Mouse (Mus musculus) cerebellum, adult 11-12 months (tissue): Measurements from ENCODE around the gene Micu1.

ENCODE experiments used
- DNase-seq: peaks from one replicate; pipeline ENCODE4 v3.0.0; 2022

The Micu1 gene

GRCm38 (mm10) chr10:59780698-59781097 lies 78.4 kb downstream of the Micu1 start:
- DNase-seq = no peak

DNA sequence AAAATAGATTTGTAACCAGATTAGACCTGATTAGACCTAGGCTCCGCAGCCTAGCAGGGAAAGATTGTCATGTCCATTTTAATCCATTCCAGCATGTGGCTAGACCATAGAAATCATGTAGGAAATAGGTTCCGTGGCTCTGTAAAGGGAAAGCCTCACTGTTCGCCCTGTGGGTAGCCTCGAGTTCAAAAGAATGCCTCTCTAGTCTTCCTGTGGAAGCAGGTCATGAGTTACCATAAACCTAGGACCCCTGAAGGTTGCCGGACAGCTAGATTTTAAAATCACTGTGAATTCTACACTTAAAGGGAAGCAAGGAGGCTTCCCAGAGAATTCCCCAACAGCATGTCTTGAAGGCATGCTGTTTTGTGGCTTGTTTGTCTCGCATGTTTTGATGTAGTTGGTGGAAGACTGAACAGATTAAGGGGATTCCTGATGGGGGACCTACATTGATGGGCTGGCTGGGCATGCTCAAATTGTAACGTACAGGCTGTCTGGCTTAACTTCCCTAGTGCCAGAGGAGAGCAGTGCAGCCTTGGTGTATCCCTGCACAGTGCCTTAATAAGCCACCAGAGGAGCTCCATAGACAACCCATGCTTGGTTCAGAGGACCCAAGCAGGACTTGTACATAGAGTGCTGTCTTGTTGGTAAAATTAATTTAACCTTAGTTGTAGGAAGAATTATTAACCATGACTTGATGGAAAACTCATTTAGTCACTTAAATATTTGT lies 79.1 kb downstream of the Micu1 start:
- DNase-seq = no peak

- DNase-seq = peak; percentile 90
Observed at GRCm38 (mm10) chr10:59784731-59785685, 82.7 kb downstream of the Micu1 start.

DNA sequence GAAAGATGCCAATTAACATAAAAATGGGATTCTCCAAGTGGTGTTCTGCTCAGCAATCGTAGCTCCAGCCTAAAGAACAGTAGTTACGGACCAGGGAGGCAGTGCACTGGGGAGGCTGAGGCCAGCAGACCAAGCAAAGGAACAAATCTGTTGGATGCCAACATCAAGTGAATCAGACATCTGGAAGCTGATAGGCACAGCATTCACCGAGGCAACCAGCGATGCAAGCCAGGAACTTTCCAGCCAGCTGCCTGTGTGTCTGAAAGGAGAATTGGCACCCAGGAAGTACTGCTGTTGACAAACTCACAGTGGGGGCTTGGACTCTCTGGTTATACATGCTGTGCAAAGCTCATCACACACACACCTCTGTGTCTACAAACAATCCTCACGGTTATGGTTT lies 84.0 kb downstream of the Micu1 start:
- DNase-seq = peak; percentile 25

GRCm38 (mm10) chr10:59787140-59787800 lies 85.0 kb downstream of the Micu1 start:
- no peak for DNase-seq

DNA sequence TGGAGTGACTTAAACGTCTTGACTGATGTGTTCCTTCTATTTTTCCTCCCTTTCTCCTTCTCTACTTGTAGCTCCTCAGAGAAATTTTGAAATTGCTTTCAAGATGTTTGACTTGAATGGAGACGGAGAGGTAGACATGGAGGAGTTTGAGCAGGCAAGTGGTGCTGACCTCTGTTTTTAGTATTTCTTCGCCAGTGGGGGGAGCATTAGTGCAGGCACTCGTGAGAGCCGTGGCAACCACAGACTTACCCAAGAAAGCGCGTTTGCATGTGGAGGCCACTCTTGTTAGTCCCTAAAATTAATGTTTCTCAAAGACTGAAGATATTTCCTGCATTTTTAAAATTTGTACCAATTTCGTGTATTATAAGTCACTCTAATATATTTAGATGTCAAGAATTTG lies 85.6 kb downstream of the Micu1 start:
- no peak for DNase-seq

DNA sequence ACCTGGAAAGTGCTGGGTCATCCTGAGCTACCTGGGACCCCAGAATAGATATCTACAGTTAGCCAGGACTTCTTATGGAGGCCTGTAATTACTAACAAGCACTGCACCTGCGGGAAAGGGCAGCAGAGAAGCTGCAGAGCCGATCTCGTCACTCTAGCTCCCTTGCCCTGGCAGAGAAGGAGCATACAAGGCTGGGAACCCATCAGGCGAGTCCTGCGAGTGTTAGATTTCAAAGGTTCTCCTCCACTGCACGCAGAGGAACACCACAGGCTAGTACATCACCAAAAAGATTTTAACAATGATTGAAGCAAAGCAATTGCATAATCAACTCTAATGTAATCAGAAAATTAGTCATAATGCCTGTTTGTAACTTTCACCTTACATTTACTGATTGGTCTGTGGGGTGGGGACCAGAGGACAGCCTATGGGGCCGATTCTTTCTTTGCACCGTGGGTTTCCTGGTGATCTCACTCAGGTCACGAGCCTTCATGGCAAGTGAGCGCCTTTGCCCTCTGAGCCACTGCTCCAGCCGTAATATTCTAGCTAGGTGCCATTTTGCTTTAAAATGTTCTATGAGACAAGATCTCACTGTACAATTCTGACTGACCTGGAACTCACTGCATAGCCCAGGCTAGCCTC lies 88.1 kb downstream of the Micu1 start:
- DNase-seq = no peak

DNA sequence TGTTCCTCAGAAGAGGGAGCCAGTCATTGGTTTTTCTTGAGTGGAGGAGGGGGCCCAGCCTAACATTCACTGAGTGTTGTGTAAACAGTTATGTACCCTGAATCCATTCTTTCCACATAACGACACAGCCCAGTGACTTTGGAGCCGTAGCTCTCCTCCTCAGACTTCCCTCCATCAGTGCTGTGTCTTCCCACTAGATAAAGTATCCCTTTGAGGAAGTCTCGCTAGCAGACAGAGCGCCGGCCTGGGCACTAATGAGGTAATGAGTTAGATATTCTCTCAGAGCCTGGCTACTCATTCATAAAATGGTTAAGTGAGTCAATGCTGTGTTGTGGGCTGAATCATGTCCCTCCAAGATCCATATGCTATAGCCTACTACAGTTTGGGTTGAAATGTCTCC lies 89.6 kb downstream of the Micu1 start:
- DNase-seq = no peak

GRCm38 (mm10) chr10:59792575-59793176 lies 90.4 kb downstream of the Micu1 start:
- DNase-seq = no peak

DNA sequence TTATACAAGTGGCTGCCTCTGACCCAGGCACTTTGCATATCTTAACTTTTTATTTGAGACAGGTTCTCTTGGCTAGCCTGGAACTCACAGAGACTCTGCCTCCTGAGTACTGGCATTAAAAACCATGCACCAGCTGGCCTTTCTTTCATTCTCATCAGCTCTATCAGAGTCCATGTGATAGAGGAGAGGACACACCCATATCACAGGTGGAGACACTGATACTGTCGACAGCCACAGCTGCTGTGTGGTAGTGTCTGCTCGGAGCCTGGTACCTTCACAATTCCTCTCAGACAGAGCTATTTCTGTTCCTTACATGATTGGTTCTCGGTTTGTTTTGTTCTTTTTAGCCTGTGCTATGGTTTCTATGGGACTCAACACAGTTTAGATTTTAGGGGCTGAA lies 91.2 kb downstream of the Micu1 start:
- no peak for DNase-seq

DNA sequence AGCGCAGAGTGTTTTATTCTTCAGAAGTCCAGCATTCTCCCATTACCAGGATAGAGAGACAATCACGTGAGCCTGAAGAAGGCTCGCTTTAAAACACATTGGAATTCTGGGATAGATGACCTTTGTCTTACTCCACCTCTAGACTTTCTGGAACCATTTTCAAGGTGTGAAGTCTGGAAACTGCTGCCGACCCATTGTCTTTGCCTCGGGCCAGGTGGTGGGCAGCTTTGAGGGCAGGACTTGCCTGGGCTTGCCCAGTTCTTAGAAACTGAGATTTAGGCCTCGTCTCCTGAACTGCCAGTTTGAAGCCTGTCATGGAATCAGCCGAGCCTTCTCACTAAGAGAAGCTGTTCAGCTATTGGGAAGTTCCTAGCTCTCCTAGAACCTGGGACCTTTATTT lies 92.8 kb downstream of the Micu1 start:
- no peak for DNase-seq

GRCm38 (mm10) chr10:59795902-59796301 lies 93.6 kb downstream of the Micu1 start:
- no peak for DNase-seq

GRCm38 (mm10) chr10:59798371-59798770 lies 96.1 kb downstream of the Micu1 start:
- no peak for DNase-seq

DNA sequence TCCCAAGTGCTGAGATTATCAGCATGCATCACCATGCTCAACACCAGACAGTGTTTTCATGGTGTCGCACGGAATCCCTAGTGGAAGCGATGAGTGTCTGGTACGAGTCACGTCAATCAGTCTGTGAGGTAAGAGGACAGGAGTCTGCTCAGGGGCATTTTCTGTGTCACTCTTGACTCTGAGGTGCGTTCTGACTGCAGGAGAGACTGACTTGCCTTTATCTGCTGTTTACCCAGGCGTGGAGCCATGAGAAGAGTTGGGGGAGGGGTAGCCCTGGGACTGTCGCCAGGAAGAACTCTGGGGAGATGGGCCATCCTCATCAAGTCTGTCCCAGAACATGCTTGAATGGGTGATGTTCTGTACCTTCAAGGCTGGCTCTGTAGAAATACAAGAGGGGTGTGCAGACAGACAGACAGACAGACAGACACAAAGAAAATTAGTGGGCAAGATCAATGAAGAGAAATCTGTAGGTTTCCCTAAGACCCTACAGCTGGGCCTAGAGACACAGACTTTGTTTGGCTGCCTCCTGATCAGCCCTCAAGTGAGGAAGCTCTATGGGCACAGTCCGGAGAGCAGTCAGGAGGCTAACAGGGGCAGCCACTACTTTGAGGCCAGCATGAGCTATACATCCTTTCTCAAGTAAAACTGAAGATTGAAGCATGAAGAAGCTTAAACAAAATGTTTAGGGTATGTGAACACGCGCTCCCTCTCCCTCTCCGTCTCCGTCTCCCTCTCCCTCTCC lies 97.2 kb downstream of the Micu1 start:
- DNase-seq = no peak

GRCm38 (mm10) chr10:59800159-59800558 lies 97.9 kb downstream of the Micu1 start:
- no peak for DNase-seq

DNA sequence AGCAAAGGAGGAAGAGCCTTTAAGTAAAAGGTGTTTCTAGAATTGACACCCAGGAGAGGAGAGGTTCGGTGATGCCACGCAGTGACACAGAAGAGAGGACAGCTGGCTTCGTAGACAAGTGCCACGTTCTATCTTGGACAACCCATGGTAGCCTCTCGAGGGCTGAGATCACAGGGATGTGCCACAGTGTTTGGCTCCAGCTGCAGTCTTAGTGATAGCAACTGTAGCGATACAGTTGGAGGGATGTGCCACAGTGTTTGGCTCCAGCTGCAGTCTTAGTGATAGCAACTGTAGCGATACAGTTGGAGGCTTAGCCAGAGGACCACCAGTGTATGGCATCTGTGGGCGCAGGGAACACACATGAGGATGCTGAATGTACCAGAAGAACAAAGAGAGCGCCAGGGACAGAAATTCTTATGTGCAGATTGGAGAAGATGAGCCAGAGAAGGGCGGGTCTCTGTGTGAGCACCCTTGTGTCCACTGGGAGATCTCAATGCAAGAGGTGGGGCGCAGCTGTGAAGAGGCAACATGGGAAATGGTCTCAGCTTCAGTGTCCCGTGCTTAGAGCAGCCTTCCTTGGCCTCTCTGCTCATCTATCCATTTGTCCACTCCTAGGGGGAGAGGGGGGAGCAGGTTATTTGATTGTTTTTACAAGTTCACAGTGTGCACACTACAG lies 98.7 kb downstream of the Micu1 start:
- DNase-seq = no peak

DNA sequence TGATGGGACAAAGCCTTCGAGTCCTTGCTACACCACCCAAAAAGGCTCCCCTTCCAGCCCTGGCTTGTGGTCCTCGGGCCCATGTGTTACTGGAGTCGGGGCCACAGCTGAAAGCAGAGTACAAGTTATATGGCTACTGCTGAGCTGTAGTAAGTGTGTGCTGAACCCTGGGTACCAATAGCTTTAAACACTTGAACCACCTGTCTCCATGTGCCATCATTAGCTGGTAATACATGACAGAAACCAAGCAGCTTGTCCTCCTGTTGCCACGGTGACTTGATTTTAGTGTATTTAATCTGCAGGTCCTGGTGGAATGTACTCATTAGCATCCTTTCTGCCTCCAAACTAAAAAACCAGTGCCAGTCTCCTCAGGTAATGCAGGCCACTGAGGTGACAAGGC lies 106.4 kb downstream of the Micu1 start:
- no peak for DNase-seq

- DNase-seq = peak; percentile 28
Observed at GRCm38 (mm10) chr10:59809991-59810574, 107.8 kb downstream of the Micu1 start.

- no peak for DNase-seq
Observed at GRCm38 (mm10) chr10:59812939-59813338, 110.7 kb downstream of the Micu1 start.

- DNase-seq = no peak
Observed at GRCm38 (mm10) chr10:59813759-59814158, 111.5 kb downstream of the Micu1 start.
